Mouse (Mus musculus): Measurements from ENCODE around the gene Nt5m.

Nt5m gene

DNA sequence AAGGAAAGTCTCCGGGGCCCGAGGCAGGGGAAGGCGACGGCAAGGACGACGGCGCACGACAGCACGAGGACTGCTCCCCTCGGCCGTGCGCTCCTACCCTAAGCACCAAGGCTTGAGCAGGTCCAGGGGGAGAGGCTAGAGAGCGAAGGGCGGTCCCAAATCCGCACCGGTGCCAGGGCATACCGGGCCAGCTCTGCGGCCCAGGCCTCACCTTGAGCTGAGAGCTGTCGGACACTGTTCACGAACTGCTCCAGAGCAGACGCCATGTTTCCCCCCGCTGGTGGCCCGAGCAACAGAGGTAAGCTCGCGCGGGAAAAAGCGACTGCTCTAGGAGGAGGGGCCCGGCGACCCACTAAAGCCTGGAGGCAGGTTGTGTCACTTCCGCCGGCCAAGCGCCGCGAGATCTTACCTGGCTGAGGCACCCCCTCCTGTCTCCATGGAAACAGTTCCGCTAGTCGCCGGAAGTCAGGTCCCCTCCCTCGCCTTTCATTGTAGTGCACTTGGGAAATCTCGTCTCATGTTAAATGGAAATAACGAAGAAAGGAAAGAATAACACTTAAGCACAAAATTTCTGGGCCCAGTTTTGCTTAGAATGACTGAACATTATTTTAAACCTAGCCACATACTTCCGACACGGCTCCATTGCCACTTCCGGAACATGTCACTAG lies 346 bp downstream of the Nt5m start, which contains the start of gene Cops3:
TSS of gene Cops3 (minus strand) at position 380 of the 668 bp plus-strand sequence.
- in situ Hi-C loops (cut with MboI, MseI), result no loop called here

- in situ Hi-C loops (cut with MboI, MseI), result no loop called here
These were observed 7.1 kb downstream of the Nt5m start for GRCm38 (mm10) chr11:59846311-59846710.

DNA sequence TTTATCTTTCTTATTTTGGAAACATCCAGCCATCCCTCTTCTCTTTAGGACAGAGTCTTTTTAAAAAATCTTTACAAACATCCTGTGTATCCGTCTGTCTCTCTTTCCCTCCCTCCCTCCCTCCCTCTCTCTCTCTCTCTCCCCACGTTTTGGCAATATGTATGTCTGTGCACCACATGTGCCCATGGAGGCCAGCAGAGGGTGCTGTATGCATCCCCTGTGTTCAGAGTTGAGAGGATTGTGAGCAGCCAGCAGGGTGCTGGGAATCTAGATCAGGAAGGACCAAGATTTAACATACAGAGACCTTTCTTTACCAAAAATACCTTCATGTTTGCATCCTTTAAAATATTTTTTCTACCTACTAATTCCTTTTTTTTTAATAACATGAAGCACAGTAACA lies 7.9 kb downstream of the Nt5m start:
- in situ Hi-C loops (cut with MboI, MseI), result no loop called here

- in situ Hi-C loops (cut with MboI, MseI), result no loop called here
These were observed 8.9 kb downstream of the Nt5m start for GRCm38 (mm10) chr11:59847891-59848884.

- in situ Hi-C loops (cut with MboI, MseI), result no loop called here
These were observed 13.6 kb downstream of the Nt5m start for GRCm38 (mm10) chr11:59852865-59853264.

- in situ Hi-C loops (cut with MboI, MseI), result no loop called here
These were observed 21.2 kb downstream of the Nt5m start for GRCm38 (mm10) chr11:59860467-59860866.

GRCm38 (mm10) chr11:59864316-59864715 lies 25.1 kb downstream of the Nt5m start:
- in situ Hi-C loops (cut with MboI, MseI), result no loop called here

GRCm38 (mm10) chr11:59872124-59872523 lies 32.9 kb downstream of the Nt5m start:
- in situ Hi-C loops (cut with MboI, MseI), result no loop called here

DNA sequence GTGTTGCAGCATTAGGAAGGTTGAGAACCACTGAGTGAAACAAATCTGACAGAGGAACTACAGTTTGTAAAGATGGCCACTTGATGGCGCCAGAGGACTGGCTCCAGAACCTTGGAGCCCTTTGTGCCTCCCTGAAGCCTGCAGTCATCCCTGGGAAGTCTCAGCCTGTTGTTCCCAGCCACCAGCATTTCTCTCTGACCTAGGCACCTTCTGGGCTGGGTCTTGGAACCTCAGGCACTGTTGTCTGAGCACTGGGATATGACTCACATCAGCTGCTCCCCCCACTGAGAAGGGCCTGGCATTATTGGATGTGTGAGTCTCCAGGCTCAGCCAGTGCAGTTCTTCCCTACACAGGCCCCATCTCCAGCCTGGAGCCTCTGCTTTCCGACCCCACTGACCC lies 40.8 kb downstream of the Nt5m start:
- in situ Hi-C loops (cut with MboI, MseI), result no loop called here

DNA sequence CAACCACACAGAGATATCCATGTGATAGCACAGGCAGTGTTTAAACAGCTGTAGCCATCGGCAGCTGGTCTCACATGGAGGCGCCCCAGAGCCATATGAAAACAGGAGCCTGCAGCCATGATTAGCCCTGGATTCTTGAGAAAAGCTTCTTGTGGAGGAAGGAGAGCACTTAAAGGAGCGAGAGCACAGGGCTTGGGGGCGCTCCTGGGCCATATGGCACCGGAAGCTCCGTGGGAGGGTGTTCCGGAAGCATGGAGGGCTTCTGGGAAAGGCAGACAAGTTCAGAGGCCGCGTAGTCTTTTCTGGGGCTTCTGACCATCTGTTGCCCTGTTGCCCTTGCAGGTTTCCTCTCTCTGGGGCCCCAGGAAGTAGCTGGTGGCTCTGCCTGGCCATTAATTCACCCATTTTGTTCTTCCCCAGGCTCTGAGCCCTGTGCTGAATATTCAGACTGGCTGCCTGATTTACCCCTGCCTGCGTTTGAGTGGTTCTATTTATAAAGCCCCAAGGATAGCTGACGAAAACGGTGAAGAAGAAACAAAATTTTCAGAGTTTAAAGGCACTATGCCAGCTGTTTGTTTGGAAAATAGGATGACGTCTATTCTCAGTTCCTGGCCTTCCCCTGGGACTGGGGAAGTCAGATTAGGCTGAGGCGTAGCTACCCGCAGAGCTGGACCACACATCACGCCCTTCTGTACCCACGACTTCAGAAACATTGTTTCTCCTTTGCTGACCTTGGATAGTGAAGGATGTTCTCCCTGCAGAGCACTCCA lies 46.2 kb downstream of the Nt5m start:
- in situ Hi-C loops (cut with MboI, MseI), result no loop called here

DNA sequence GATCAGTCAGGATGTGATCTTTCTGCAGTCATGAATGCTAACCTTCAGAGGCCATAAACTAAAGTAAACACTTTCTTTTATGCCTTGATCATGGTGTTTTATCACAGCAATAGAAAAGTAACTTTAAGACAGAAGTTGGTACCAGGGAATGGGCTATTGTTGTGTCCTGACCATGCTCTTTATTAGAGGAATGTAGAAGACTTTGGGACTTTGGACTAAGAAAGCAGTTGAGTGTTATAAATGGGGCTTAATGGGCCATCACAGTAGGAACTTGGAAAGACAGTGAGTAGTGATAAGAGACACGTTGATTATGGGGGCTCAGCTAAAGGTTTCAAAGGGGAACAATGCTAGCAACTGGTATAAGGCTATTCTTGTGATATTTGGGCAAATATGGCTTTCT lies 47.7 kb downstream of the Nt5m start:
- in situ Hi-C loops (cut with MboI, MseI), result no loop called here

GRCm38 (mm10) chr11:59888151-59888550 lies 48.9 kb downstream of the Nt5m start:
- in situ Hi-C loops (cut with MboI, MseI), result no loop called here

DNA sequence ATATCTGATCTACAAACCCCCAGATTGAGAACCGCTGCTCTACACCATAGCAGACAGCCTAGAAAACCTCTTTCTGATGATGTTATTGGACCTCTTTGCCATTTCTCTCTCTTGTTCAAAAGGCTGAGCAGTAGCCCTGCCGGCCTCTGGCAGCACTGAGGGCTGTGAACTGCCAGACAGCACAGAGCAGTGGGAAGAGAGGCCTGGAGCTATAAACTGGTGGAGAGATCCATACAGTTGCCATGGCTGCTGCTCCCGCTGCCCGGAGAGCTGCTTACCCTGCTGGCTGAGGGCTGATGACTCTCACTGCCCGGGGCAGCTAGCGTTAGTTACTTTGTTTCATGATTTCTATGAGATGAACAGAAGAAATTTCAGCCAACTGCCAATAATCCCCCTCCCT lies 52.6 kb downstream of the Nt5m start:
- in situ Hi-C loops (cut with MboI, MseI), result no loop called here

DNA sequence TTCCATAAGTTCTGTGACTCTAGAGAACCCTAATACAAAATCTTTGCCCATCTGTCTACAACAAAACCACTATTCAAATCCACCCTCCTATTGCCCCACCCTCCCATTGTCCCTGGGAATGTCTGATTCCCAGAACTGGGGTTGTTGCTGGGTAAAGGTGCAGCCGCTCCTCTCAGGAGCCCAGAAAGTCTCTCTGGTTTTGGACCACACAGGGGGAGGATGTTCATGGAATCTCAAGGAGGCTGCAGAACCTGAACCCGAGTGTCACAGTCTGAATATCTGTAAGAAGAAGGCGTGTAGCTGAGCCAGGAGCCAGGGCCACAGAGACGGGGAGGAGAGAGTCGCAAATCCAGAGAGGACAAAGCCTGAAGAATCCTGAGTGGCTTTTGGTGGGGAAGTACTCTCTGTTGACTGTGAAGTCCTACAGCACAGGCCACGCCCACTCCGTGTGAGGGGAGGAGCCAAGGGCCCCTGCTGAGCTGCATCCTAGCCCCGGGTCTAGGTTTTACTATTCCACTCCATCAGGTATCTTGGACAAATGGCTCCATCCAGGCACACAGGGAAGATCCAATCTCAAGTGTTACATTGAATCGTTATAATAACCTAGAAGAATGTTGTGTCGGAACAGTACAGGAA lies 54.0 kb downstream of the Nt5m start:
- in situ Hi-C loops (cut with MboI, MseI), result no loop called here

DNA sequence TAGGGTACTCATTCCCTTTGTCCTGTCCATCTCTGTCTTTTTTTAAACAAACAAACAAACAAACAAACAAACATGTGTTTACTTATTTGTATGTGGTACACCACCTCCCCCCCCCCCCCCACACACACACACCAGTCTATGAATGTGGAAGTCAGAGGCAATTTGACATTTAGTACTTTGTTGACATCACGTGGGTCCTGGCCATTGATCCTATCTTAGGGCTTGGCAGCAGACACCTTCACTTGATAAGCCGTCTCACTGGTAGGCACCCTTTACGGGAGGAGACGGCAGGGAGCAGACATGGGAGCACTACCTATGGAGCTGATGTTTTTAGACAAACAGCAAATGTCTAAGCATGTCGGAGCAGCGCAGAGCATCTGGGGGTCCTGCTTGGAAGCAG lies 55.7 kb downstream of the Nt5m start:
- in situ Hi-C loops (cut with MboI, MseI), result no loop called here

- in situ Hi-C loops (cut with MboI, MseI), result no loop called here
These were observed 56.1 kb downstream of the Nt5m start for GRCm38 (mm10) chr11:59895316-59895715.

GRCm38 (mm10) chr11:59897981-59898599 lies 58.8 kb downstream of the Nt5m start:
- in situ Hi-C loops (cut with MboI, MseI), result no loop called here

GRCm38 (mm10) chr11:59899711-59900685 lies 60.8 kb downstream of the Nt5m start:
- in situ Hi-C loops (cut with MboI, MseI), result no loop called here

GRCm38 (mm10) chr11:59900995-59901394 lies 61.7 kb downstream of the Nt5m start:
- in situ Hi-C loops (cut with MboI, MseI), result no loop called here

Measured in T-helper 2 cell (primary cell).